Mouse (Mus musculus) kidney, adult 2 months (tissue): Measurements from ENCODE around the gene Cers3.

Source experiments
- CTCF ChIP-seq: fragments of 200-500 bp; conservative IDR thresholded peaks from 2 replicates; pipeline ENCODE4 v1.5.1; 2011; ENCODE audit warnings: low read depth, mild to moderate bottlenecking, control low read depth, low read length, moderate library complexity, mixed read lengths; ENCODE audit not compliant: insufficient read depth, insufficient read length
- POLR2A ChIP-seq: fragments of 200-500 bp; IDR thresholded peaks from one replicate; pipeline ENCODE4 v1.6.1; 2011; ENCODE audit warnings: low read depth, low read length, control low read depth

DNA sequence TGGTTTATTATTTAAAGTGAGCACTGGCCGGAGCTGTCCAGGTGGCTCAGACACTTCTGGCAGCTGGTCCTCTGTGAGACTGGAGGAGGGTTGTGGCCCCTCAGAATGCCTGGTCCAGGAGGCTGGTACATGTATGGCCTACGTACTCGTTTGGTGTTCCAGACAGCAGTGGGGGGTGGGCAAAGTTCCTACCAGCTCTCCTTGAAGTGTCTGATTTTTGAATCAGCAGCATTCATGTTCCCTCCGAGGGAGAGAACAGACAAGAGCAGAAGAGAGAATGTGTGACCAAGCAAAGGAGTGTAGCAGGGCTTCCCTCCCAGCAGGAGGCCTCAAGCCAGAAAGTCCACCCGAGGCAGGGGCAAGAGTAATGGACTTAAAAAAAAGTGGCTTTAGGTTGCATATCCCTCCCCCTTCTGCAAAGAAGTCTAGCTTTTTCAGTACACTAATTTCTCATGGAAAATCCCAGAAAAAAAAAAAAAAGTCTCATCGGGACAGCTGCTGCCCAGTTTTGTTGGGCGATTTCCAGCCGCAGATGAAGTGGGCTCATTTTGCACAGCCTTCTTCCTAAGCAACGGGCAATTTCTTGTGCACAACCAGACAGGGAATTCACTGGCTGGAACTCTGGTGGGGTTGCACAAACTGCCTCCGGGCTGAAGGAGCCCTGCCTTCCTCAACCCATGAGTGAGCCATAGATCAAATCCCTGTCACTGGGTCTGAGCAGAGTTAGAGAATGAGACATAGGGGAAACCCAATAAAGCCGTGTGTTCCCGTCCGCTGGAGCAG, 124.6 kb downstream of the Cers3 start:
- no peak for TF ChIP-seq POLR2A
- no peak for TF ChIP-seq CTCF
